Mouse (Mus musculus) splenic B cell, adult 2 months (primary cell): ENCODE data around the gene Rabepk.
"Not testable (repeated sequence)": the region's sequence is repeated elsewhere in the genome, so short reads cannot be mapped to it uniquely, and the experiment has no call there.

Experiments used
- DNase-seq: peaks from one replicate; pipeline ENCODE4 v3.0.0-alpha.2; 2011; ENCODE audit warnings: low read depth, low spot score
- H3K27me3 ChIP-seq: 2 replicates; pipeline ENCODE4 v1.6.1; 2012; ENCODE audit warnings: mild to moderate bottlenecking, low read length, moderate library complexity, mixed read lengths; ENCODE audit not compliant: control insufficient read depth, poor library complexity, insufficient read depth, severe bottlenecking
- H3K36me3 ChIP-seq: 2 replicates; pipeline ENCODE4 v1.6.1; 2012; ENCODE audit warnings: mild to moderate bottlenecking, low read length, moderate library complexity, mixed read lengths; ENCODE audit not compliant: control insufficient read depth, poor library complexity, insufficient read depth, severe bottlenecking

Gene Rabepk

DNA sequence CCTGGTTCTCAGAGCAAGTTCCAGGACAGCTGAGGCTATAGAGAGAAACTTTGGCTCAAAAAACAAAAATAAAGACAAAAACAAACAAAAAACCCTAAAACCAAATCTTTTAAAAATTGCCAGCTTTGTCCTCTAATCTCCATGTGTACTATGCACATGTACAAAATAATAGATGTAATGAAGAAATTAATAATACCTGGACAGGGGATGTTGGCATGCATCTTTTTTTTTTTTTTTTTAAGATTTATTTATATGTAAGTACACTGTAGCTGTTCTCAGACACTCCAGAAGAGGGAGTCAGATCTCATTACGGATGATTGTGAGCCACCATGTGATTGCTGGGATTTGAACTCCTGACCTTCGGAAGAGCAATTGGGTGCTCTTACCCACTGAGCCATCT lies 7.2 kb downstream of the Rabepk start:
- DNase-seq, H3K27me3 ChIP-seq, H3K36me3 ChIP-seq: not testable (repeated sequence)

DNA sequence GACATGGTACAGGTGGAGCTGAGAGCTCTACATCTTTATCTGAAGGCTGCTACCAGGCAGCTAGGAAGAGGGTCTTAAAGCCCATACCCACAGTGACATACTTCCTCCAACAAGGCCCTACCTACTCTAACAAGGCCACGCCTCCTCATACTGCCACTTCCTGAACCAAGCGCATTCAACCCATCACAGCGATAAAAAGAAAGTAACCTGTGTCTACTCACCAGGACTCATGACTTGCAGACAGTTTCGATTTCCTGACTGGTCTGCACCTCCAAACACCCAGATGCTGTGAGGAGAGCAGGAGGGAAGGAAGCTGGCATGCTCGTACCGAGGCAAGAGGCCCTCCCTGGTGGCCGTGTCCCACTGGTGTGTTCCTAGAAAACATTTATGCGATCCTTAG lies 9.4 kb downstream of the Rabepk start:
- DNase-seq: peak; percentile 83
- no peaks in the 10 kb centered on the region; the same call in 1 of the 2 replicates for H3K36me3 ChIP-seq
- no peaks in the 10 kb centered on the region for H3K27me3 ChIP-seq

- H3K27me3 ChIP-seq: no peaks in the 10 kb centered on the region
- DNase-seq: peak; percentile 83
- peaks cover 8% of the 10 kb centered on the region for H3K36me3 ChIP-seq
Observed at GRCm38 (mm10) chr2:34784085-34784484, 15.6 kb downstream of the Rabepk start.

GRCm38 (mm10) chr2:34783064-34784020 lies 16.4 kb downstream of the Rabepk start:
- DNase-seq: no peak
- Histone ChIP-seq H3K36me3 (peaks cover 8% of the 10 kb centered on the region), H3K27me3 (no peaks in the 10 kb centered on the region)

- H3K27me3 ChIP-seq: no peaks in the 10 kb centered on the region
- peaks cover 27% of the 10 kb centered on the region for H3K36me3 ChIP-seq
- no peak for DNase-seq
Observed at GRCm38 (mm10) chr2:34777237-34777868, 22.4 kb downstream of the Rabepk start.

DNA sequence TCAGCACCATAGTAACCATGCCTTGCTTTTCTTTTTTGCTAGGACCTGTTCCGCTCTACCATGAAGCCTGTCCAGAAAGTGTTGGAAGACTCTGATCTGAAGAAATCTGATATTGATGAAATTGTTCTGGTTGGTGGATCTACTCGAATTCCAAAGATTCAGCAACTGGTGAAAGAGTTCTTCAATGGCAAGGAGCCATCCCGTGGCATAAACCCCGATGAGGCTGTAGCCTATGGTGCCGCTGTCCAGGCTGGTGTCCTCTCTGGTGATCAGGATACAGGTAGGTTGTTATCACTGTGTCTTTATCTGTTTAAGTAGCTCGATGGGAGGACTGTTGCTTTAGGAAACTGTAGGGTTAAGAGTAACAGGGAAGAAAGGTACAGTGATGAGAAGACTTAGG lies 25.2 kb downstream of the Rabepk start:
- H3K36me3 ChIP-seq: peaks cover 25% of the 10 kb centered on the region
- H3K27me3 ChIP-seq: no peaks in the 10 kb centered on the region
- DNase-seq: no peak

GRCm38 (mm10) chr2:34773673-34774072 lies 26.0 kb downstream of the Rabepk start:
- H3K36me3 ChIP-seq: peaks cover 23% of the 10 kb centered on the region
- no peak for DNase-seq

DNA sequence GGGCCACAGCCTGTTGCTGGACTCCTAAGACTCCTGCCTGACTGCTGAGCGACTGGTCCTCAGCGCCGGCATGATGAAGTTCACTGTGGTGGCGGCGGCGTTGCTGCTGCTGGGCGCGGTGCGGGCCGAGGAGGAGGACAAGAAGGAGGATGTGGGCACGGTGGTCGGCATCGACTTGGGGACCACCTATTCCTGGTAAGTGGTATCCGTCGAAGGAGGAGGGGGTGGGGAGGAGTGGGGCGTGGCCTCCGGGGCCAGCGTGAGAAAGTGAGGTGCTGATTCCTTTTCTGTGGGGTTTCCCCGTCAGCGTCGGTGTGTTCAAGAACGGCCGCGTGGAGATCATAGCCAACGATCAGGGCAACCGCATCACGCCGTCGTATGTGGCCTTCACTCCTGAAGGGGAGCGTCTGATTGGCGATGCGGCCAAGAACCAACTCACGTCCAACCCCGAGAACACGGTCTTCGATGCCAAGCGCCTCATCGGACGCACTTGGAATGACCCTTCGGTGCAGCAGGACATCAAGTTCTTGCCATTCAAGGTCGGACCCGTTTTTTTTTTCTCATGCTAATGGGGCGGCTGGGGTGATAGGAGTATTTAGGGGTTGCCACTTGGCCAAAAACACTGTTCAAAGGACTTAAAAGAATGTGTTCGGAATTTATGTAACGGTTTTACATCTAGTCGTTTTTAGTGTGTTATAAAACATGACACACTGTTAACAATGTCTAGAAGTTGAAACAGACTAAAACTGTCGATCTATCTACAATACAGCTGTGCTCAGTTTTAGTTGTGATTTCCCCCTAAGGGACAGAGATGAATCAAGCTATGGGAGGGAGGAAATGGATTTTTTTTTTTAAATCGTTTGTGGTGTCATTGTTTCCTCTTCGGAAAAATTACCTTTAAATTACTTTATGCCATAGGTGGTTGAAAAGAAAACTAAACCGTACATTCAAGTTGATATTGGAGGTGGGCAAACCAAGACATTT lies 27.2 kb downstream of the Rabepk start:
- DNase-seq: peak; percentile 88
- peaks cover 23% of the 10 kb centered on the region for H3K36me3 ChIP-seq
- H3K27me3 ChIP-seq: no peaks in the 10 kb centered on the region

More at GRCm38 (mm10) chr2:34773673-34774072, 26.0 kb downstream of the Rabepk start:
- no peaks in the 10 kb centered on the region for H3K27me3 ChIP-seq

- peak; percentile 100 for DNase-seq
- H3K27me3 ChIP-seq: no peaks in the 10 kb centered on the region
Observed at GRCm38 (mm10) chr2:34771368-34772226, 28.1 kb downstream of the Rabepk start, which contains the start of gene Hspa5. TSS of gene Hspa5 (plus strand) at chr2:34771970.

DNA sequence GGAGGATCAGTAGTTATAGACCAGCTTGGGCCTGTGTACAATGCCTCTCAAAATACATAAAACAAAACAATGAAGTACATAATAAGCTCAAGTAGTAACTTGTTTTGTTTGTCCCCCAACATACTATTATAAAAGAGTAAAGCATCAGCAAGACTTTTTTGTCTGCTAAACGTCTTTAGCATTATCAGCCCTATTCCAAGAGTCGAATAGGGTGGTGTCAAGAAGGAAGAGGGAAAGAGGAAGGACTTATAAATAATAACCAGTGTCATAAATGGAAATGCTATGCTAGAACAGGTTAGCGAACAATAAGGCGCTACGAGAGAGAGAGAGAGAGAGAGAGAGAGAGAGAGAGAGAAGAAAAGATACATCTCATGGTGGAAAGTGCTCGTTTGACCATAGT lies 28.8 kb downstream of the Rabepk start:
- peaks cover 21% of the 10 kb centered on the region for H3K36me3 ChIP-seq
- H3K27me3 ChIP-seq: no peaks in the 10 kb centered on the region
- no peak for DNase-seq

More at GRCm38 (mm10) chr2:34771368-34772226, 28.1 kb downstream of the Rabepk start, which contains the start of gene Hspa5:
- peaks cover 23% of the 10 kb centered on the region for H3K36me3 ChIP-seq

- DNase-seq: no peak
- H3K27me3 ChIP-seq: no peaks in the 10 kb centered on the region
- peaks cover 15% of the 10 kb centered on the region for H3K36me3 ChIP-seq
Observed at GRCm38 (mm10) chr2:34770049-34770448, 29.7 kb downstream of the Rabepk start.

GRCm38 (mm10) chr2:34764801-34765200 lies 34.9 kb downstream of the Rabepk start:
- DNase-seq: no peak
- H3K36me3 ChIP-seq: no peaks in the 10 kb centered on the region
- no peaks in the 10 kb centered on the region for H3K27me3 ChIP-seq

- DNase-seq: no peak
Observed at GRCm38 (mm10) chr2:34762872-34763271, 36.8 kb downstream of the Rabepk start.

More at GRCm38 (mm10) chr2:34762872-34763271, 36.8 kb downstream of the Rabepk start:
- no peaks in the 10 kb centered on the region for H3K27me3 ChIP-seq
- no peaks in the 10 kb centered on the region for H3K36me3 ChIP-seq
